Mouse (Mus musculus) R1 (cell line): ENCODE data around the gene Prr32.

Experiments used
- DNase-seq: peaks from one replicate; pipeline ENCODE4 v3.0.0-alpha.2; 2018; ENCODE audit warnings: low read depth, low spot score

Prr32 gene

DNA sequence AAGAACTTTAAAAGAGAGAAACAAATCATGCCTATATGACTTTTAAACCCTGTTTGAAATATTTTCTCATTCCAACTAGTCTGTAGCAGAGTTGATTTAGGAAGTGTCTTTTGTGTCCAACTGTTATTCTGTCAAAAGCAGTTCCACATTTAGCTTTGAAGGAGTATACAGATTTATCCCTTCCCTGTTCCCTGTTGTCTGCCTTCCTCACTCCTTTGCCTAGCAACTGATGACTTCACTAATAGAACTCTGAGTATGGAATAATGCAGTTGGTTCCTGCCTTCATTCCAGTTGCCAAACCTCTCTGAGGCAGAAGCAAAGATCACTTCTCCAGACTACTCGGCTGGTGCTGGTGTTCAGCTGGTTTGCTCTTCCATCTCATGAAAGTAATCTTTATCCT, at the start of gene Prr32:
Gene Prr32, plus strand, starts transcription at position 301 of the 400 bp plus-strand sequence.
- no peak for DNase-seq
